Mouse (Mus musculus) heart, embryonic 12.5 days (tissue): ENCODE data around the gene Gabrb3. TPM values are rescaled to one million over a fixed set of nuclear protein-coding genes. Genes with fewer than 3 reads are reported as not detected.
"Not testable (repeated sequence)": the region's sequence is repeated elsewhere in the genome, so short reads cannot be mapped to it uniquely, and the experiment has no call there.

ENCODE experiments used
- ATAC-seq: fragments of 200-750 bp; cut with Nextera tagmentation; 2 replicates; pipeline ENCODE4 v1.8.0; 2017; ENCODE audit warnings: moderate TSS enrichment, moderate library complexity; ENCODE audit not compliant: insufficient number of reproducible peaks, low FRiP score
- H3K27ac ChIP-seq: fragments of 300-500 bp; sonication (generic); 2 replicates; pipeline ENCODE4 v1.5.1; 2016; ENCODE audit warnings: mild to moderate bottlenecking, moderate library complexity; ENCODE audit not compliant: poor library complexity, severe bottlenecking
- H3K27me3 ChIP-seq: fragments of 300-500 bp; sonication (generic); replicated peaks from 2 replicates; pipeline ENCODE4 v1.6.1; 2016; ENCODE audit warnings: mild to moderate bottlenecking, moderate library complexity
- H3K36me3 ChIP-seq: fragments of 300-500 bp; sonication (generic); 2 replicates; pipeline ENCODE4 v1.6.1; 2016; ENCODE audit warnings: mild to moderate bottlenecking, moderate library complexity
- H3K4me1 ChIP-seq: fragments of 300-500 bp; sonication (generic); replicated peaks from 2 replicates; pipeline ENCODE4 v1.6.1; 2016; ENCODE audit warnings: mild to moderate bottlenecking
- H3K4me2 ChIP-seq: fragments of 300-500 bp; sonication (generic); 2 replicates; pipeline ENCODE4 v1.6.1; 2016; ENCODE audit warnings: mild to moderate bottlenecking, moderate library complexity
- H3K4me3 ChIP-seq: fragments of 300-500 bp; sonication (generic); 2 replicates; pipeline ENCODE4 v1.5.1; 2016; ENCODE audit warnings: mild to moderate bottlenecking
- H3K9ac ChIP-seq: fragments of 300-500 bp; sonication (generic); 2 replicates; pipeline ENCODE4 v1.6.1; 2016; ENCODE audit warnings: mild to moderate bottlenecking, moderate library complexity
- H3K9me3 ChIP-seq: fragments of 300-500 bp; sonication (generic); replicated peaks from 2 replicates; pipeline ENCODE4 v1.6.1; 2016; ENCODE audit warnings: mild to moderate bottlenecking, moderate library complexity
- WGBS: fragments of 180-500 bp; shearing (Covaris S2); methylation state at CpG from one replicate; pipeline ENCODE4 v1.1.7; 2016; 5-methylcytosine and 5-hydroxymethylcytosine counted together
- polyA plus RNA-seq: library from polyadenylated mRNA; unstranded; fragments of >200 nt; fragmentation: Nextera tagmentation; extraction: Ambion mirVana; gene quantifications from 2 replicates; pipeline ENCODE4 v1.2.1, GENCODE M21; 2016

Gene Gabrb3
- polyA plus RNA-seq, 1 experiment from 2014 or later: 3.7 TPM

DNA sequence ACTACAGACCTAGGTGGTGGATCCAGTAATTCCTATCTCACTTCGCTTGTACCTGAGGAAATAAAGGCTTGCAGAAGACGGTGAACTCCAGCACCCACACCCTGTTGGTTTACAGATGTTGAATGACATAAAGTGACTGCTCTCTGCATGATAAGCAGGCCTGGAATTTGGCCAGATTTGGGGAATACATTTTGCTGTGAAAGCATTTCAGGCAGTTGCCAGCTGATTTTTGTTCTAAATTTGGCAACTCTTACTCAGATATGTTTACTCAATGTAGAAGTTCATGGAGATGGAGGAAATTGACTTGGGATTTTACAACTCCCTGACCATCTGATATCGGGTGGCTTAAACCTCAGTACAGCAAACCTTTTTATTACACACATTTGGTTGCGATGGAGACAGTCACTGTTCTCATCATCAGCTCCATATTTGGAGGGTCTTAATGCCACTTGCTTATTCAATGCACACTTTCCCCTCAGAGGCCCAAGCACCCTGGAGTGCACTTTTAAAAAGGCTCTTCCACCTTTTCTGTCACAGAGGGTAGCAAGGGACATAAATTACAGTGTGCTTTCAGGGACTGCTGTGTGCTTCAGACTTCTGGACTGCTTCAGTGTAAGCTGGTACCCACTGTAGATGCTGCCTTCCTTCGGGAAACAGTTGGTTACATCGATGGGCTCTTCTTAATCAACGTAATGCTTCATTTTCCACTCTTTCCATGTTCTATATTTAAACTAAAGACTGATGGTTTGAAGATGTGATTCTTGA, 287.7 kb downstream of the Gabrb3 start:
- no peak overlapping the region for H3K27ac ChIP-seq
- no peaks in the 10 kb centered on the region for H3K27me3 ChIP-seq
- H3K9me3 ChIP-seq: no peaks in the 10 kb centered on the region
- WGBS: 73% methylated on average over 7 of the region's 7 CpGs
- peaks cover 8% of the 10 kb centered on the region; the same call in 1 of the 2 replicates for H3K4me1 ChIP-seq
- no peak overlapping the region for H3K4me2 ChIP-seq
- no peaks in the 10 kb centered on the region for H3K36me3 ChIP-seq
- H3K4me3 ChIP-seq: no peak overlapping the region
- ATAC-seq: no peak
- H3K9ac ChIP-seq: no peak overlapping the region

DNA sequence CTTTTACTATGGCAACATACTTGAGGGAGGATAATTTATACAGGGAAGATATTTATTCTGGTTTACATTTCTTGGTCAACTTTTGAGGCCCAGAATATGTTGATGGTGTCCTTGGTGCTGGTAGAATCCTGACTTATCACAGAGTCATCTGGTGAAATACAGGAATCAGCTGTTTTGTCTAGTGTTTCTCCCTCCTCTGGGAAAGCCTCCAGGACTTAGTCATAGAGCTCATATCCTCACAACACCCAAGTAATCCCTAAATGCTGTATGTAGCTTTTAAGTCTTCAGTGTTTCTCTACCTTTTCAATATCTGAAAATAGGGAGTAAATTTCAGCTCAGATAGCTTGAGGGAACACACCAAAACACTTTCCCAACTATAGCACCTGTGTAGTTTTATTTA, 292.2 kb downstream of the Gabrb3 start:
- no peak for ATAC-seq
- Histone ChIP-seq H3K27me3 (no peaks in the 10 kb centered on the region), H3K4me3 (no peak overlapping the region), H3K4me1 (peaks cover 8% of the 10 kb centered on the region; the same call in 1 of the 2 replicates), H3K4me2 (no peak overlapping the region), H3K9me3 (no peaks in the 10 kb centered on the region), H3K36me3 (no peaks in the 10 kb centered on the region), H3K9ac (no peak overlapping the region), H3K27ac (no peak overlapping the region)

- WGBS: 73% methylated on average over 2 of the region's 2 CpGs
Observed at GRCm38 (mm10) chr7:57746836-57747235, 327.3 kb downstream of the Gabrb3 start.

GRCm38 (mm10) chr7:57760466-57760865, 341.0 kb downstream of the Gabrb3 start:
- 77% methylated on average over 5 of the region's 5 CpGs for WGBS
- ATAC-seq: no peak
- Histone ChIP-seq H3K4me2 (no peak overlapping the region), H3K36me3 (no peaks in the 10 kb centered on the region), H3K4me3 (no peak overlapping the region), H3K27ac (no peak overlapping the region), H3K27me3 (no peaks in the 10 kb centered on the region), H3K9me3 (no peaks in the 10 kb centered on the region), H3K4me1 (no peaks in the 10 kb centered on the region), H3K9ac (no peak overlapping the region)

More at GRCm38 (mm10) chr7:57746836-57747235, 327.3 kb downstream of the Gabrb3 start:
- H3K27ac ChIP-seq: no peak overlapping the region
- H3K4me3 ChIP-seq: no peak overlapping the region
- no peak for ATAC-seq
- no peaks in the 10 kb centered on the region for H3K9me3 ChIP-seq
- no peaks in the 10 kb centered on the region for H3K4me1 ChIP-seq
- H3K9ac ChIP-seq: no peak overlapping the region
- H3K27me3 ChIP-seq: no peaks in the 10 kb centered on the region
- no peak overlapping the region for H3K4me2 ChIP-seq
- H3K36me3 ChIP-seq: no peaks in the 10 kb centered on the region

DNA sequence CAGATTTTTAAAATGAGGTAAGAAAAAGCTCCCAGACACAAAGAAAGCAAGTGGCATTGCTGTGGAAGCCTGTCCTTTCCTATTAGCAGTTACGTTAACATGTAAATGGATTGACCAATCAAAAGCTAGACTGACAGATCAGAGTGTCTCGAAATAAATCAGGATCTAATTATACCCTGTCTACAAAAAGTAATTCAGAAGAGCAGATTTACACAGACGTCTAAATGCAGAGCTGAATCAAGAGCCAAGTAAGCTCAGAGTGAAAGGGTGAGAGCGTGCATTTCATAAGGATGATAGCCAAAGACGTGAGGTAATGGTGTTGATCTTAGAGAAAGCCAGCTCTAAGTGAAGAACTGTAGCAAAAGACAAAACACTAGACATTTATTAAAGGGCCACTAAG, 359.3 kb downstream of the Gabrb3 start:
- ATAC-seq: no peak
- 60% methylated on average over 5 of the region's 5 CpGs for WGBS
- H3K9ac ChIP-seq: no peak overlapping the region
- no peaks in the 10 kb centered on the region for H3K9me3 ChIP-seq
- no peaks in the 10 kb centered on the region for H3K36me3 ChIP-seq
- H3K4me1 ChIP-seq: no peaks in the 10 kb centered on the region
- no peak overlapping the region for H3K27ac ChIP-seq
- H3K4me2 ChIP-seq: no peak overlapping the region
- no peaks in the 10 kb centered on the region for H3K27me3 ChIP-seq
- no peak overlapping the region for H3K4me3 ChIP-seq

GRCm38 (mm10) chr7:57786102-57786501, 366.6 kb downstream of the Gabrb3 start:
- not testable (repeated sequence) for H3K36me3 ChIP-seq, H3K4me3 ChIP-seq, H3K4me2 ChIP-seq, H3K9ac ChIP-seq, H3K4me1 ChIP-seq, H3K27me3 ChIP-seq, H3K27ac ChIP-seq, H3K9me3 ChIP-seq, ATAC-seq
- 78% methylated on average over 2 of the region's 2 CpGs for WGBS

DNA sequence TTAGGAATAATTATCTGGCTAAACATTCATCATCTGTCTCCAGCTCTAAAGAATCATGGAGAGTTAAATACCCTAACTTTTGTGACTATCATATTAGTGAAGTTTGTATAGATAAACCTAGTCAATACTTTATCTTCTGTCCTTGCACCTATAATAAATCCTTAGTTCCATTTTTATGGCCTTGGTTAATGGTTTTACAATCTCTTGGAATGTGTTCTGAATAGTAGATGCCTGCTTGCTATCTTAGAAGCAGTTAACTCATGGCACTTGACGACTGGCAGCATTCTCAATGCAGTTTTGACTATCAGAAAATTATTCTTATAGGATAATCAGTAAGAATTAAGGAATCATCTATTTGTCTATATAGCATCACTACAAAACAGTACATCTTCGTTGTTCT, 368.0 kb downstream of the Gabrb3 start:
- Histone ChIP-seq H3K4me2 (no peak overlapping the region), H3K27ac (no peak overlapping the region), H3K4me3 (no peak overlapping the region), H3K9ac (no peak overlapping the region), H3K27me3 (no peaks in the 10 kb centered on the region), H3K4me1 (no peaks in the 10 kb centered on the region), H3K36me3 (no peaks in the 10 kb centered on the region), H3K9me3 (no peaks in the 10 kb centered on the region)
- ATAC-seq: no peak
- WGBS: 58% methylated on average over 2 of the region's 2 CpGs

DNA sequence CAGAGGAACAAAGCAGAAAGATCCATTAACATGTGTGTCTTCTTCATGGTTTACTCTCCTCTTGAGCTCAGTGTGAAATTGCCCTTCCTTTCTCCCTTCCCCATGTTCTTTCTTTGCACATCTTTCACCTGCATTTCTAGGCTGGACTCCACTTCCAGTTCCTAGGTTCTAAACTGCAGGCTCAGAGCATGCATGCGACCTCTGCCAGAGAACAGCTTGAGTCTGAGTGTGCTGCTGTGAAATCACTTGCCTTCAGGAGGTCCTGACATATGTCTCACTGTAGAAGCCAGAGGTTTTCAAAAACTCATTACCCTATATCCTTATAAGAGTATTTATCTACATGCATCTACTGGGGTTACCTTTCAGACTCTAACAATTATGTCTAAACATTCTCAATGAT, 383.8 kb downstream of the Gabrb3 start:
- Histone ChIP-seq H3K36me3 (no peaks in the 10 kb centered on the region), H3K27ac (no peak overlapping the region), H3K4me3 (no peak overlapping the region), H3K27me3 (no peaks in the 10 kb centered on the region), H3K4me1 (peaks cover 7% of the 10 kb centered on the region; the same call in 1 of the 2 replicates), H3K4me2 (no peak overlapping the region), H3K9me3 (no peaks in the 10 kb centered on the region), H3K9ac (no peak overlapping the region)
- WGBS: 68% methylated on average over 1 of the region's 1 CpGs
- ATAC-seq: no peak

DNA sequence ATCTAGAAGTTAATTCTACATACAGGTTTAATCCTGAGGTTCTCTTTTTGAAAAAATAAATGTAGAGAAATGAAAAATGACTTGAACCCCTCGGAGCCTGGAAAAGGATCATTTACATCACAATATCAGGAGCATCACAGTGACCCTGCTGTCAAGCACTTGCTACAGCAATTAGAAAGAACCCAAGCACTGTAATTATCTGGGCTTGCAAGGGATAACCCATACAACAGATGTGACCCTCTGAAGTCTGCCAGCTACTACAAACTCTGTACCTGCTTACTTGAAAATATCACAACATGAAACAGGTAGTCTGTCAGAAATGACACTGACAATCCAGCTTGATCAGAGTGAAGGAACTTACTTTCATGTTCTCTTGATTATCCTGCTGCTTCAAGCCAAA, 394.2 kb downstream of the Gabrb3 start:
- H3K27ac ChIP-seq: no peak overlapping the region
- H3K4me2 ChIP-seq: no peak overlapping the region
- H3K4me3 ChIP-seq: no peak overlapping the region
- no peak overlapping the region for H3K9ac ChIP-seq
- H3K9me3 ChIP-seq: no peaks in the 10 kb centered on the region
- no peaks in the 10 kb centered on the region for H3K36me3 ChIP-seq
- ATAC-seq: no peak
- WGBS: 58% methylated on average over 1 of the region's 1 CpGs
- no peaks in the 10 kb centered on the region for H3K4me1 ChIP-seq
- no peaks in the 10 kb centered on the region for H3K27me3 ChIP-seq

DNA sequence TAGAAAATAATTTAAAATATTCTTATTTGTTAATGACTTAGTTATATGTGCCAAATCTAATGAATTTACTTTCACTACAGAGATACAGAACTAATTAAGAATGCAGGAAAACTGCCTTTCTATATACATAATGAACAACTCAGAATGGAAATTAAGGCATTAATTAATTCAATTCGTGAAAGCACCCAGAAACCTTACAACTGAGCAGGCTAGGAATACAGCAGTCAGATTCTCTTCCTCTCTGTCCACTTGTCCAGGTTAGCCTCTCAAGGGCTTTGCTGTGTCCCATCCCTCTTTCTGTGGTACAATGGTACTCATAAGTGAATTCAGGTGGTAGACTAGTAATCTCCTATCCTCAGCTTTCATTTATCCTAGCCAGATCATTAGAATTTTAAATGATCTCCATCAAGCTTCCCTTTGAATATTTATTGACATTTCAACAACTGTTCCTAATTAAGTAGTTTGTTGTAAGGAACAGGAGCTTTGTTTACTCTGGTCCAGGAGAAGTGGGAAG, 422.9 kb downstream of the Gabrb3 start:
- H3K27ac ChIP-seq: no peak overlapping the region
- no peaks in the 10 kb centered on the region for H3K27me3 ChIP-seq
- H3K9me3 ChIP-seq: no peaks in the 10 kb centered on the region
- H3K9ac ChIP-seq: no peak overlapping the region
- no peak overlapping the region for H3K4me3 ChIP-seq
- no peaks in the 10 kb centered on the region for H3K36me3 ChIP-seq
- 70% methylated on average over 1 of the region's 1 CpGs for WGBS
- no peaks in the 10 kb centered on the region for H3K4me1 ChIP-seq
- no peak overlapping the region for H3K4me2 ChIP-seq
- ATAC-seq: no peak

DNA sequence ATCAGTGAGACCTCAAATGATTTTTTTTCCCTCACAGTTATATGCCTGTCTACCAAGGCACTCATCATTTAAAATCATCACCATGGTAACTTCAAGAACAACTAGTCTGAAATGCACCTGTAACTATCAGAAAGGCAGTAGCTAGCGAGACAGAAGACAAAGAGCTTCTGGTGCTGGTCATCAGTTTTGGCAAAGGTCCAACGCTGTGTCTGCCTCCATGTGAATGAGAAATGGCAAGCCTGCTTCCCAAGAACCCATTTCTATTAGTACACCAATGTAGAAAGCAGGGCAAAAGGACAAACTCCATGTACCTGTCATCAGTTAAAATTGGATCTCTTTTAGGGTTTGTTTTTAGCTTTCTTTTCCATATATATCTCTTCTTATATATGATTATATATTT, 448.5 kb downstream of the Gabrb3 start:
- no peaks in the 10 kb centered on the region for H3K27me3 ChIP-seq
- no peak overlapping the region for H3K27ac ChIP-seq
- 64% methylated on average over 2 of the region's 2 CpGs for WGBS
- ATAC-seq: no peak
- H3K9ac ChIP-seq: no peak overlapping the region
- no peak overlapping the region for H3K4me2 ChIP-seq
- H3K4me3 ChIP-seq: no peak overlapping the region
- H3K4me1 ChIP-seq: no peaks in the 10 kb centered on the region
- no peaks in the 10 kb centered on the region for H3K9me3 ChIP-seq
- no peaks in the 10 kb centered on the region for H3K36me3 ChIP-seq
